Mouse (Mus musculus): Measurements from ENCODE around the gene S100a7a. TPM values are rescaled to one million over a fixed set of nuclear protein-coding genes. Genes with fewer than 3 reads are reported as not detected.

Gene S100a7a
- polyA plus RNA-seq, 1 experiment from 2014 or later: not detected

Other genes with a start within 250 kb of the S100a7a start
- 9.2 and 9.9 TPM in 2 replicates for gene Ints3, start 220.4 kb upstream of the S100a7a start, polyA plus RNA-seq (2015; fragmentation: Nextera tagmentation; extraction: Ambion mirVana)
- gene Npr1, start 188.2 kb upstream of the S100a7a start, polyA plus RNA-seq (2015; fragmentation: Nextera tagmentation; extraction: Ambion mirVana): 3.7 and 4.8 TPM in 2 replicates
- 48.2 and 50.8 TPM in 2 replicates for gene Ilf2, start 177.9 kb upstream of the S100a7a start, polyA plus RNA-seq (2015; fragmentation: Nextera tagmentation; extraction: Ambion mirVana)
- 16.2 and 17.8 TPM in 2 replicates for gene Snapin, start 163.0 kb upstream of the S100a7a start, polyA plus RNA-seq (2015; fragmentation: Nextera tagmentation; extraction: Ambion mirVana)
- gene Chtop, start 144.5 kb upstream of the S100a7a start, polyA plus RNA-seq (2015; fragmentation: Nextera tagmentation; extraction: Ambion mirVana): 49.8 and 51.6 TPM in 2 replicates
- 24.3 and 24.4 TPM in 2 replicates for gene S100a1, start 139.6 kb upstream of the S100a7a start, polyA plus RNA-seq (2015; fragmentation: Nextera tagmentation; extraction: Ambion mirVana)
- gene S100a13, start 139.6 kb upstream of the S100a7a start, polyA plus RNA-seq (2015; fragmentation: Nextera tagmentation; extraction: Ambion mirVana): 16.1 and 18.9 TPM in 2 replicates
- gene S100a14, start 127.2 kb upstream of the S100a7a start, polyA plus RNA-seq (2015; fragmentation: Nextera tagmentation; extraction: Ambion mirVana): not detected in 2 replicates
- 32.3 and 34.4 TPM in 2 replicates for gene S100a16, start 116.8 kb upstream of the S100a7a start, polyA plus RNA-seq (2015; fragmentation: Nextera tagmentation; extraction: Ambion mirVana)
- not detected in 2 replicates for gene S100a3, start 93.4 kb upstream of the S100a7a start, polyA plus RNA-seq (2015; fragmentation: Nextera tagmentation; extraction: Ambion mirVana)
- not detected in 2 replicates for gene S100a2, start 63.8 kb upstream of the S100a7a start, polyA plus RNA-seq (2015; fragmentation: Nextera tagmentation; extraction: Ambion mirVana)
- gene Gm42674, start 52.1 kb upstream of the S100a7a start, polyA plus RNA-seq (2015; fragmentation: Nextera tagmentation; extraction: Ambion mirVana): not detected in 2 replicates
- gene S100a4, start 50.2 kb upstream of the S100a7a start, polyA plus RNA-seq (2015; fragmentation: Nextera tagmentation; extraction: Ambion mirVana): 1.7 and 2.3 TPM in 2 replicates
- gene S100a5, start 45.5 kb upstream of the S100a7a start, polyA plus RNA-seq (2015; fragmentation: Nextera tagmentation; extraction: Ambion mirVana): not detected in 2 replicates
- 14.2 and 15.9 TPM in 2 replicates for gene S100a6, start 41.1 kb upstream of the S100a7a start, polyA plus RNA-seq (2015; fragmentation: Nextera tagmentation; extraction: Ambion mirVana)
- gene S100a8, start 15.0 kb downstream of the S100a7a start, polyA plus RNA-seq (2015; fragmentation: Nextera tagmentation; extraction: Ambion mirVana): 1,899 and 2,323 TPM in 2 replicates
- 1,494 and 1,522 TPM in 2 replicates for gene S100a9, start 41.7 kb downstream of the S100a7a start, polyA plus RNA-seq (2015; fragmentation: Nextera tagmentation; extraction: Ambion mirVana)
- not detected in 2 replicates for gene Pglyrp4, start 72.9 kb downstream of the S100a7a start, polyA plus RNA-seq (2015; fragmentation: Nextera tagmentation; extraction: Ambion mirVana)
- gene Gm5849, start 123.9 kb downstream of the S100a7a start, polyA plus RNA-seq (2015; fragmentation: Nextera tagmentation; extraction: Ambion mirVana): not detected in 2 replicates

Data from liver, embryonic 15.5 days (tissue).